Mouse (Mus musculus) forebrain, embryonic 11.5 days (tissue): ENCODE measurements around the gene Hist2h2bb. TPM values are rescaled to one million over a fixed set of nuclear protein-coding genes. Genes with fewer than 3 reads are reported as not detected.

ENCODE experiments used
- ATAC-seq: fragments of 200-750 bp; cut with Nextera tagmentation; replicated peaks from 2 replicates; pipeline ENCODE4 v1.8.0; 2017; ENCODE audit warnings: moderate TSS enrichment; ENCODE audit not compliant: low FRiP score
- DNase-seq: peaks from one replicate; pipeline ENCODE4 v3.0.0-alpha.2; 2017; ENCODE audit warnings: low spot score
- H3K27ac ChIP-seq: fragments of 300-500 bp; sonication (generic); 2 replicates; pipeline ENCODE4 v1.5.1; 2014; ENCODE audit warnings: low read depth, low read length
- H3K27me3 ChIP-seq: fragments of 300-500 bp; sonication (generic); 2 replicates; pipeline ENCODE4 v1.6.1; 2014; ENCODE audit warnings: mild to moderate bottlenecking, low read length, mixed read lengths; ENCODE audit not compliant: control insufficient read depth, insufficient read depth
- H3K36me3 ChIP-seq: fragments of 300-500 bp; sonication (generic); 2 replicates; pipeline ENCODE4 v1.6.1; 2014; ENCODE audit warnings: mild to moderate bottlenecking, low read length, moderate library complexity, mixed read lengths; ENCODE audit not compliant: control insufficient read depth, insufficient read depth
- H3K4me1 ChIP-seq: fragments of 300-500 bp; sonication (generic); replicated peaks from 2 replicates; pipeline ENCODE4 v1.6.1; 2014; ENCODE audit warnings: low read length, mixed read lengths; ENCODE audit not compliant: control insufficient read depth, insufficient read depth
- H3K4me2 ChIP-seq: fragments of 300-500 bp; sonication (generic); 2 replicates; pipeline ENCODE4 v1.6.1; 2014; ENCODE audit warnings: low read depth, mild to moderate bottlenecking, low read length, moderate library complexity, mixed read lengths; ENCODE audit not compliant: severe bottlenecking
- H3K4me3 ChIP-seq: fragments of 300-500 bp; sonication (generic); 2 replicates; pipeline ENCODE4 v1.5.1; 2014; ENCODE audit warnings: low read depth, low read length
- H3K9ac ChIP-seq: fragments of 300-500 bp; sonication (generic); 2 replicates; pipeline ENCODE4 v1.6.1; 2014; ENCODE audit warnings: low read length
- H3K9me3 ChIP-seq: fragments of 300-500 bp; sonication (generic); 2 replicates; pipeline ENCODE4 v1.6.1; 2016; ENCODE audit warnings: low read length, mixed read lengths; ENCODE audit not compliant: control insufficient read depth
- WGBS: fragments of 180-500 bp; shearing (Covaris S2); extraction: QIAGEN DNeasy Blood & Tissue Kit; methylation state at CpG from one replicate; pipeline ENCODE4 v1.1.7; 2014; 5-methylcytosine and 5-hydroxymethylcytosine counted together
- polyA plus RNA-seq: library from polyadenylated mRNA; unstranded; fragments of >200 nt; fragmentation: Nextera tagmentation; extraction: Ambion mirVana; gene quantifications from 2 replicates; pipeline ENCODE4 v1.2.1, GENCODE M21; 2014

Gene Hist2h2bb
- polyA plus RNA-seq, 1 experiment from 2014 or later, result 28.7 TPM

DNA sequence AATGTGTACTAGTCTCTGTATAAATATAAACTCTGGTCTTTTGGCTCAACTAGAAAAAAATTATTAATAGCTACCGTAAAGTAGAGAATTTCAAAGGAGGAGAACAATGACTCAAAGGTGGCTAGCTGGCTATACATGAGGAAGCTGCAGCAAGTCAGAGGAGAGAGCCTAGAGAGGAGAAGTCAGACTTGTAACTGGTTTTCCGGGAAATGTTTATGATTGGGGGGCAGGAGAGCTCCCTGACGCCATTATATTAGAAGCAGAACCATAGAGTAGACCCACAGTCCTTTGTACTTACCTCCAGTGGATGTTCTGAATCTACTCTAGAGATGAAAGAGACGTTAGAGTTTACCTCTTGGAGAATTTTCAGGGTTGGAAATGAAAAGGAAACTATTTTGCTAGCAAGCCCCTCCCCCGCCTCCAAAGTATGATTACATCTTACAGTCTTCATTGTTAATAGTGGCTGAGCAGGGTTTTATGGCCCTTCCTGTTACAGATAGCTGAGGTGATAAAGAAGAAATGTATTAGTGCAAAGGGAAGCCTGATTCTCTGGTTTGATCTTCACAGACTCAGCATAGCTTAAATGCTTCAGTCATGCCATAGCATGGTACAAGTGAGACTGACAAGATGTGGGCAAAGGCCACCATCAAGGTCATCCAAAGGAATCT, 13.5 kb upstream of the Hist2h2bb start:
- H3K9me3 ChIP-seq, result no peaks in the 10 kb centered on the region
- H3K36me3 ChIP-seq, result no peaks in the 10 kb centered on the region
- DNase-seq (no peak), ATAC-seq (no peak)
- H3K9ac ChIP-seq, result no peak overlapping the region
- H3K27me3 ChIP-seq, result no peaks in the 10 kb centered on the region
- 83% methylated on average over 5 of the region's 5 CpGs for WGBS
- H3K27ac ChIP-seq, result no peak overlapping the region
- H3K4me3 ChIP-seq, result no peak overlapping the region
- H3K4me1 ChIP-seq, result no peaks in the 10 kb centered on the region
- no peak overlapping the region for H3K4me2 ChIP-seq

DNA sequence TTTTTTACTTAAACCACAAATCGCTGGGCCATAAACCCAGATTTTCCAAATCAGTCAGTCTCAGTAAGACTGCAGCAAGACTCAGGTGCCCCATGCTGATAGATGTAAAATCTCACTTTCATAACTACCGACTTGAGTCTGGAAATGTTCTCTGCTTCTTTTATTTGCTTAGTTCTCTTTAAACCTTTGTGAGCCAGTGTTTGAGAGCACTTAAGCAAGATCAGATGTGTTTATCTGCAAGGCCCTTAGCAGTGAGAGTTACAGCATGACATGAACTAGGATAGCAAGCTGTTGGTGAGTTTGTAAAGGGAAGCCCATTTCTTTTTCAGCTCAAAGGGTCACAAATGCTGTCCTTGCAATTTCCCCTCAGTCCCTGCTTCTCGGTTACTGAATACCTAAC, 12.4 kb upstream of the Hist2h2bb start:
- 87% methylated on average over 3 of the region's 3 CpGs for WGBS
- H3K9me3 ChIP-seq, result no peaks in the 10 kb centered on the region
- DNase-seq, result no peak
- H3K27ac ChIP-seq, result no peak overlapping the region
- ATAC-seq, result no peak
- no peak overlapping the region for H3K4me3 ChIP-seq
- no peaks in the 10 kb centered on the region for H3K27me3 ChIP-seq
- no peaks in the 10 kb centered on the region; the same call in 1 of the 2 replicates for H3K4me1 ChIP-seq
- H3K36me3 ChIP-seq, result no peaks in the 10 kb centered on the region
- H3K4me2 ChIP-seq, result no peak overlapping the region
- H3K9ac ChIP-seq, result no peak overlapping the region

GRCm38 (mm10) chr3:96260220-96260619, 9.3 kb upstream of the Hist2h2bb start:
- Histone ChIP-seq H3K9me3 (no peaks in the 10 kb centered on the region), H3K4me1 (peaks cover 7% of the 10 kb centered on the region; the same call in 1 of the 2 replicates), H3K36me3 (no peaks in the 10 kb centered on the region), H3K4me3 (no peak overlapping the region), H3K4me2 (no peak overlapping the region), H3K9ac (no peak overlapping the region), H3K27ac (no peak overlapping the region), H3K27me3 (no peaks in the 10 kb centered on the region)
- no peak for ATAC-seq
- WGBS, result 93% methylated on average over 5 of the region's 5 CpGs
- no peak for DNase-seq

- 53% methylated on average over 3 of the region's 3 CpGs for WGBS
- Histone ChIP-seq H3K4me1 (peaks cover 7% of the 10 kb centered on the region; the same call in 1 of the 2 replicates), H3K27ac (peak overlapping the region; percentile 95), H3K9me3 (no peaks in the 10 kb centered on the region), H3K36me3 (no peaks in the 10 kb centered on the region), H3K4me2 (peak overlapping the region; percentile 76), H3K27me3 (no peaks in the 10 kb centered on the region), H3K4me3 (peak overlapping the region; percentile 58), H3K9ac (peak overlapping the region; percentile 73)
- no peak for ATAC-seq
- DNase-seq, result no peak
These were observed 7.9 kb upstream of the Hist2h2bb start for GRCm38 (mm10) chr3:96261623-96262022.

- H3K9me3 ChIP-seq, result no peaks in the 10 kb centered on the region
- peaks cover 7% of the 10 kb centered on the region; the same call in 1 of the 2 replicates for H3K4me1 ChIP-seq
- H3K9ac ChIP-seq, result peak overlapping the region; percentile 73
- peak; percentile 85 for ATAC-seq
- H3K4me2 ChIP-seq, result peak overlapping the region; percentile 76
- H3K27me3 ChIP-seq, result no peaks in the 10 kb centered on the region
- H3K4me3 ChIP-seq, result peak overlapping the region; percentile 58
- H3K27ac ChIP-seq, result peak overlapping the region; percentile 95
- DNase-seq, result peak; percentile 86
- 1% methylated on average over 19 of the region's 19 CpGs for WGBS
- H3K36me3 ChIP-seq, result no peaks in the 10 kb centered on the region
These were observed 7.2 kb upstream of the Hist2h2bb start for GRCm38 (mm10) chr3:96262216-96262875.

- Histone ChIP-seq H3K9ac (peak within 1 kb of the TSS; percentile 73), H3K27me3 (no peaks in the 10 kb centered on the region), H3K36me3 (no peaks in the 10 kb centered on the region), H3K27ac (peak within 1 kb of the TSS; percentile 95), H3K4me1 (peaks cover 9% of the 10 kb centered on the region; the same call in 1 of the 2 replicates), H3K4me2 (peak within 1 kb of the TSS; percentile 76), H3K4me3 (peak within 1 kb of the TSS; percentile 58), H3K9me3 (no peaks in the 10 kb centered on the region)
- DNase-seq, result peak; percentile 96
- WGBS, result under 1% methylated on average over 40 of the region's 40 CpGs
- peak; percentile 91 for ATAC-seq
These were observed 6.5 kb upstream of the Hist2h2bb start, which contains the start of gene Hist2h4 for GRCm38 (mm10) chr3:96262979-96263550. Gene Hist2h4 (minus strand): TSS chr3:96263311.

GRCm38 (mm10) chr3:96263558-96264403, 5.8 kb upstream of the Hist2h2bb start:
- H3K27ac ChIP-seq, result peak overlapping the region; percentile 95
- H3K4me3 ChIP-seq, result peak overlapping the region; percentile 58
- WGBS, result 7% methylated on average over 27 of the region's 27 CpGs
- no peaks in the 10 kb centered on the region for H3K27me3 ChIP-seq
- no peaks in the 10 kb centered on the region for H3K9me3 ChIP-seq
- H3K9ac ChIP-seq, result peak overlapping the region; percentile 73
- ATAC-seq (peak; percentile 10), DNase-seq (peak; percentile 67)
- H3K36me3 ChIP-seq, result no peaks in the 10 kb centered on the region
- H3K4me1 ChIP-seq, result peaks cover 12% of the 10 kb centered on the region; the same call in 1 of the 2 replicates
- peak overlapping the region; percentile 76 for H3K4me2 ChIP-seq

DNA sequence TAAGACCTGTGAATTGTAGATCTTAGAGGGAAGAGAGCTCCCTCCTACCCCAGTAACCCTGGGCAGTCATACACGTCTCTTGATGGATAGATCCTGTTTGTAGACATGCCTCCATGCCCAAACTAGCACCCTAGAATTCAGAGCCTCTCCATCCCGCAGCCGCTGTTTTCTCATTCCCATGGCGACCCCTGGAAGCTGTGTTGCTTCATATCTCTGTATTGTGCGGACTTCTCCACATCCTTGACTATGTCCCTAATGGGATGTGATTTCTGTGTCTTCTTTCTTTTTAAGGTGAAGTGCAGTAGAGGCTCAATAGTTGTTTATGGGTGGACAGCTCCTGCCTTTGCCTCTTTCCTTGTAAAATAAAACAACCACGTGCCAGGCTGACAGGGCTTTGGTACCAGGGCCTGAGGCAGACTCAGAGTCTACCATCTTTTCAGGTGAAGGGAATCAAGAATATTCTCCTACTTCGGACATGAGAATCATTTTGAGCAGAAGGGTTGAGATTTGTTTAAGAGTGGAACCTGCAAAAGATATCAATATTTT, 5.1 kb upstream of the Hist2h2bb start:
- no peaks in the 10 kb centered on the region for H3K9me3 ChIP-seq
- peak overlapping the region; percentile 95 for H3K27ac ChIP-seq
- ATAC-seq, result no peak
- peak overlapping the region; percentile 76 for H3K4me2 ChIP-seq
- H3K4me1 ChIP-seq, result peaks cover 12% of the 10 kb centered on the region; the same call in 1 of the 2 replicates
- no peak for DNase-seq
- H3K36me3 ChIP-seq, result no peaks in the 10 kb centered on the region
- peak overlapping the region; percentile 58 for H3K4me3 ChIP-seq
- 78% methylated on average over 7 of the region's 7 CpGs for WGBS
- peak overlapping the region; percentile 73 for H3K9ac ChIP-seq
- no peaks in the 10 kb centered on the region for H3K27me3 ChIP-seq
